Mouse (Mus musculus): ENCODE measurements around the gene Ggn. TPM values are rescaled to one million over a fixed set of nuclear protein-coding genes. Genes with fewer than 3 reads are reported as not detected.

Gene Ggn
- polyA plus RNA-seq, 1 experiment from 2014 or later, result 0.38 TPM

GRCm38 (mm10) chr7:29146625-29147367, 23.2 kb upstream of the Ggn start:
- Histone ChIP-seq H3K27me3 (ENCODE audit: low read depth, poor library complexity, severe bottlenecking) (no peaks in the 10 kb centered on the region), H3K36me3 (no peaks in the 10 kb centered on the region), H3K4me3 (no peak overlapping the region), H3K9me3 (replicated peaks) (no peaks in the 10 kb centered on the region), H3K4me1 (0 out of 2 replicates have a peak, but pooled peaks cover 3% of the 10 kb centered on the region), H3K27ac (no peak overlapping the region)
- 87% methylated on average over 7 of the region's 7 CpGs for WGBS
- DNase-seq (ENCODE audit: low spot score), result no peak

GRCm38 (mm10) chr7:29148771-29149170, 21.2 kb upstream of the Ggn start:
- 0 out of 2 replicates have a peak, but pooled peaks cover 3% of the 10 kb centered on the region for H3K4me1 ChIP-seq
- H3K27ac ChIP-seq, result no peak overlapping the region
- no peaks in the 10 kb centered on the region for H3K27me3 ChIP-seq (ENCODE audit: low read depth, poor library complexity, severe bottlenecking)
- H3K36me3 ChIP-seq, result peaks cover 3% of the 10 kb centered on the region; the same call in 1 of the 2 replicates
- no peak for DNase-seq (ENCODE audit: low spot score)
- WGBS, result 94% methylated on average over 15 of the region's 15 CpGs
- no peak overlapping the region for H3K4me3 ChIP-seq
- no peaks in the 10 kb centered on the region for H3K9me3 ChIP-seq (replicated peaks)

GRCm38 (mm10) chr7:29151486-29151885, 18.5 kb upstream of the Ggn start:
- peaks cover 9% of the 10 kb centered on the region for H3K36me3 ChIP-seq
- WGBS, result 70% methylated on average over 10 of the region's 10 CpGs
- peaks cover 5% of the 10 kb centered on the region; the same call in 1 of the 2 replicates for H3K27me3 ChIP-seq (ENCODE audit: low read depth, poor library complexity, severe bottlenecking)
- no peak for DNase-seq (ENCODE audit: low spot score)
- H3K4me3 ChIP-seq, result no peak overlapping the region
- no peak overlapping the region for H3K27ac ChIP-seq
- peaks cover 24% of the 10 kb centered on the region for H3K4me1 ChIP-seq
- H3K9me3 ChIP-seq (replicated peaks), result no peaks in the 10 kb centered on the region

GRCm38 (mm10) chr7:29154018-29154720, 15.8 kb upstream of the Ggn start:
- Histone ChIP-seq H3K4me3 (no peak overlapping the region), H3K9me3 (replicated peaks) (no peaks in the 10 kb centered on the region), H3K36me3 (peaks cover 9% of the 10 kb centered on the region), H3K27ac (no peak overlapping the region), H3K4me1 (peaks cover 23% of the 10 kb centered on the region), H3K27me3 (ENCODE audit: low read depth, poor library complexity, severe bottlenecking) (peaks cover 25% of the 10 kb centered on the region)
- no peak for DNase-seq (ENCODE audit: low spot score)
- WGBS, result 94% methylated on average over 14 of the region's 14 CpGs

- WGBS, result 8% methylated on average over 29 of the region's 37 CpGs
- Histone ChIP-seq H3K36me3 (peaks cover 9% of the 10 kb centered on the region), H3K4me1 (peaks cover 23% of the 10 kb centered on the region), H3K27ac (peak overlapping the region; percentile 84), H3K27me3 (ENCODE audit: low read depth, poor library complexity, severe bottlenecking) (peaks cover 37% of the 10 kb centered on the region), H3K4me3 (peak overlapping the region; percentile 79), H3K9me3 (replicated peaks) (no peaks in the 10 kb centered on the region)
- DNase-seq (ENCODE audit: low spot score), result peak; percentile 87
These were observed 14.7 kb upstream of the Ggn start for GRCm38 (mm10) chr7:29155196-29155837.

GRCm38 (mm10) chr7:29155838-29156782, 13.9 kb upstream of the Ggn start, which contains the start of gene Fam98c:
Fam98c (minus strand) TSS chr7:29156234.
- peak; percentile 86 for DNase-seq (ENCODE audit: low spot score)
- Histone ChIP-seq H3K4me1 (peaks cover 23% of the 10 kb centered on the region), H3K36me3 (peaks cover 13% of the 10 kb centered on the region), H3K9me3 (replicated peaks) (no peaks in the 10 kb centered on the region), H3K4me3 (peak within 1 kb of the TSS; percentile 79), H3K27me3 (ENCODE audit: low read depth, poor library complexity, severe bottlenecking) (peaks cover 43% of the 10 kb centered on the region), H3K27ac (peak within 1 kb of the TSS; percentile 84)
- WGBS, result 3% methylated on average over 68 of the region's 68 CpGs

- WGBS, result 3% methylated on average over 5 of the region's 5 CpGs
- Histone ChIP-seq H3K4me3 (no peak overlapping the region), H3K27ac (no peak overlapping the region)
These were observed 11.7 kb upstream of the Ggn start for GRCm38 (mm10) chr7:29158264-29158663.

GRCm38 (mm10) chr7:29162294-29162693, 7.7 kb upstream of the Ggn start:
- Histone ChIP-seq H3K4me3 (no peak overlapping the region), H3K27me3 (ENCODE audit: low read depth, poor library complexity, severe bottlenecking) (peaks cover 53% of the 10 kb centered on the region), H3K36me3 (peaks cover 20% of the 10 kb centered on the region), H3K4me1 (peaks cover 12% of the 10 kb centered on the region), H3K27ac (no peak overlapping the region), H3K9me3 (replicated peaks) (no peaks in the 10 kb centered on the region)
- DNase-seq (ENCODE audit: low spot score), result no peak
- WGBS, result 76% methylated on average over 5 of the region's 5 CpGs

More at GRCm38 (mm10) chr7:29158264-29158663, 11.7 kb upstream of the Ggn start:
- H3K36me3 ChIP-seq, result peaks cover 23% of the 10 kb centered on the region
- no peak for DNase-seq (ENCODE audit: low spot score)
- peaks cover 34% of the 10 kb centered on the region for H3K4me1 ChIP-seq
- H3K27me3 ChIP-seq (ENCODE audit: low read depth, poor library complexity, severe bottlenecking), result peaks cover 49% of the 10 kb centered on the region
- no peaks in the 10 kb centered on the region for H3K9me3 ChIP-seq (replicated peaks)

- H3K36me3 ChIP-seq, result peaks cover 20% of the 10 kb centered on the region
- WGBS, result 11% methylated on average over 9 of the region's 9 CpGs
These were observed 7.1 kb upstream of the Ggn start for GRCm38 (mm10) chr7:29162750-29163525.

GRCm38 (mm10) chr7:29167656-29168055, 2.4 kb upstream of the Ggn start:
- no peak for DNase-seq (ENCODE audit: low spot score)
- H3K4me1 ChIP-seq, result peaks cover 59% of the 10 kb centered on the region
- H3K4me3 ChIP-seq, result peak overlapping the region; percentile 85; the same call in 1 of the 2 replicates
- H3K27me3 ChIP-seq (ENCODE audit: low read depth, poor library complexity, severe bottlenecking), result peaks cover 53% of the 10 kb centered on the region
- 10% methylated on average over 19 of the region's 19 CpGs for WGBS
- no peaks in the 10 kb centered on the region for H3K9me3 ChIP-seq (replicated peaks)
- H3K27ac ChIP-seq, result 0 out of 2 replicates have a peak overlapping the region, but pooled peaks have one; percentile 51
- H3K36me3 ChIP-seq, result peaks cover 10% of the 10 kb centered on the region

More at GRCm38 (mm10) chr7:29162750-29163525, 7.1 kb upstream of the Ggn start:
- DNase-seq (ENCODE audit: low spot score), result peak; percentile 46
- Histone ChIP-seq H3K9me3 (replicated peaks) (no peaks in the 10 kb centered on the region), H3K4me1 (peaks cover 17% of the 10 kb centered on the region), H3K27ac (no peak overlapping the region), H3K4me3 (no peak overlapping the region), H3K27me3 (ENCODE audit: low read depth, poor library complexity, severe bottlenecking) (peaks cover 53% of the 10 kb centered on the region)

- DNase-seq (ENCODE audit: low spot score), result no peak
- Histone ChIP-seq H3K27me3 (ENCODE audit: low read depth, poor library complexity, severe bottlenecking) (peaks cover 59% of the 10 kb centered on the region), H3K4me1 (peaks cover 55% of the 10 kb centered on the region), H3K9me3 (replicated peaks) (no peaks in the 10 kb centered on the region), H3K4me3 (peak overlapping the region; percentile 85), H3K27ac (peak overlapping the region; percentile 88), H3K36me3 (peaks cover 15% of the 10 kb centered on the region)
- WGBS, result 4% methylated on average over 10 of the region's 10 CpGs
These were observed 1.8 kb upstream of the Ggn start for GRCm38 (mm10) chr7:29168121-29168695.
